Mouse (Mus musculus): ENCODE data around the gene Fryl.

The Fryl gene

DNA sequence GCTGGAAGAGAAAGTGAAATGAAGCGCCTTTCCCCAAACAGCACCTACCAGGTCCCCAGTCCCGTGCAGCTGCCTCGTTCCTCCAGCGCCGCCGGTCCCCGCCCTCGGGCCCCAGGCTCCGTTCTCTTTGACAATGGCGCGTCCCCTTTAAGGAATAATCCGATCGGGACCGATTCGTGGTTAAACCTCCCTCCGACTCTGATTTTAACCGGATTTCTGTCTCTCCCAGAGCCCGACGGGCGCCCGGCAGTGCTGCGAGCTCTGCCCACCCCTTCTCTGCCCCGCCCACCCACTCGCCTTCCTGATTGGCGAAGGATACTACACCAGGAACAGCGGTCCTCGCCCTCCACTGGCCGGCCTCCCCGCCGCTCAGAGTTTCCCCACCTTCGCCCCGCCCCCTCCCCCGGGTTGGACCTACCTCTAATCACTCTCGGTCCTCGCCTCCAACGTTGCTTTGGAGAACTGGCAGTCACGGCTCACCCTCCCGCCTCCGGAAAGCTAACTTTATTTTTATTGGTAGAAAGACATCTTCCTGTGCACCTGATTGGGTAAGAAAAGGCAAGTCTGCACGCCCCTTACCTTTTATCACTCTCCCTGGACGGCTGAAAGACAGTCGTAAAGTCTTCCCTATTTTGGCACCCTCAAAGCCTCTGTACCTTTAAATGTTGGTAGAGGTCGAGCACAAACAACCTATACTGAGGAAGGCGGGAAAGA is at the start of gene Fryl:
TSS of gene Fryl (minus strand) at position 268 of the 714 bp plus-strand sequence.
- in situ Hi-C loops (cut with MboI) = loop anchor here (5.0 kb wide), 1 partner anchor 36 kb away; the partner anchor contains the start of gene Ociad1

DNA sequence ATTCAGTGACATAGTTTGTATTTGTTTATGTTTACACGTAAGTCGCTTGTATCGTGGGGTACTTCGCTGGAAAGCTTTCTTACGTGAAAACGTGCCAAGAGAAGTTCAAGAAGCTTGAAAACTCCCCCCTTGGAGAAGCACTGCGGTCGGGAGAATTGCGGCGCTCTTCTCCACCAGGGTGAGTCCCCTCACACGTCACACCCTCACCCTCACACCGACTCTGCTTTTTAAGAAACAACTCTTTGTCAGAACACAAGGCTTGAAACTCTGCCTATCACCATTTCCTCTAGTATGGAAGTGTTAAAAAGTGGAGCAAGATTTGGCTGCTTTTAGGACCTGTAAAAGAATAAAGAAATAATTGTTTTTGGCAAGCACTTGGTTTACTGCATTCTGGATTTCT is 48.1 kb upstream of the Fryl start:
- in situ Hi-C loops (cut with MboI) = no loop called here

DNA sequence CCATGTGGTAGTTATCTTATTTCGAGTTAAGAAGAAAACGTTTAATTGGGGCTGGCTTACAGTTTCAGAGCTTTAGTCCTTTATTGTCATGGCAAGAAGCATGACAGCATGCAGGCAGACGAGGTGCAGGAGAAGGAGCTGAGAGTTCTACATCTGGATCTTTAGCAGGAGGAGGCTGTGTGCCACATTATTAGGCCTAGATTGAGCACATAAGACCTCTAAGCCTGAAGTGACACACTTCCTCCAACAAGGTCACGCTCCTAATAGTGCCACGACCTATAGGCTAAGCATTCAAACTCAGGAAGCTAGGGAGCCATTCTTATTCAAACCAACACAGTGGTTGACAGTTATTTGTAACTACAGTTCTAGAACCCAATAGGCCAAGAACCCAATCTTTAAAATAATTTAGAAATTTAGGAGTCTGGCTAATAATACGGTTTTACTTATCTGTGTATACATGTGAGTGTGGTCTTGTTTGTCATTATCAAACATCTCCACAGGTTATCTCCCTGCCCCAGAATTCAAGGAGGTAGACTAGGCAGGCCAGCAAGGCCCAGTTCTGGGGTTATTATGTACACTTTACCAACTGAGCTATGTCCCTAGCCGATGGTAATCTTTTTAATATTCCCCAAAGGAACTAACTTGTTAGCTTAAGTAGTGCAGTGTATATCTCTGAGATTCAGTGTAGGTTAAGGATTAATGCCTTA is 45.3 kb upstream of the Fryl start:
- in situ Hi-C loops (cut with MboI) = no loop called here

DNA sequence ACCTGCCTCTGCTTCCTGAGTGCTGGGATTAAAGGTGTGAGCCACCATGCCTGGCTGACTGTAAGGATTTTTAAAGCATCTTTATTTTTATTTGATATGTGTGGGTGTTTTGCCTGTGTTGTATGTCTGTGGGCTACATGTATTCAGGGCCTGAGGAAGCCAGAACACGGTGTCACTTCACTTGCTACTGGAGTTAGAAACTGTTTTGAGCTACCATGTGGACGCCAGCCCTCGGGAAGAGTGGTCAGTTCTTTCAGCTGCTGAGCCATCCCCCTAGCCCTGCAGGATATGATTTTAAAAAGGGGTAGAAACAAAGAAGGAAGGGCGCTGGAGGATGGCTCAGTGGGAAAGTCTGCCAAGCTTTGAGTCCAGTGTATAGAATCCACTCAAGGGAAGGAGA is 39.5 kb upstream of the Fryl start:
- in situ Hi-C loops (cut with MboI) = no loop called here

DNA sequence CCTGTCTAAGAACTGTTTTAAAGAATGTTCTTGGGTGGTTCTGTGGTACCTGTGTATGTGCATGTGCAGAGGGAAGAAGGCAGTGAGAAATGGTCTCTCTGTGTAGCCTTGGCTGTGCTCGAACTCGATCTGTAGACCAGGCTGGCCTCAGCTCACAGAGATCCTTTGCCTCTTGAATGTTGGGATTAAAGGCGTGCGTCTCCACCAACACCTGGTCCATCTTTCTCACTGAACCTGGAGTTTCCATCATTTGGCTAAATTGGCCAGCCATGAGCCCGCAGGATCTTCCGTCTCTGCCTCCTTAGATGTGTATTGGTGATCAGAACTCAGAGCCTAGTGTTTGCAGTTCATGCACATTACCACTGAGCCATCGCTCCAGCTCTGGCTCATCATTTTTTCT is 38.6 kb upstream of the Fryl start:
- in situ Hi-C loops (cut with MboI) = no loop called here

DNA sequence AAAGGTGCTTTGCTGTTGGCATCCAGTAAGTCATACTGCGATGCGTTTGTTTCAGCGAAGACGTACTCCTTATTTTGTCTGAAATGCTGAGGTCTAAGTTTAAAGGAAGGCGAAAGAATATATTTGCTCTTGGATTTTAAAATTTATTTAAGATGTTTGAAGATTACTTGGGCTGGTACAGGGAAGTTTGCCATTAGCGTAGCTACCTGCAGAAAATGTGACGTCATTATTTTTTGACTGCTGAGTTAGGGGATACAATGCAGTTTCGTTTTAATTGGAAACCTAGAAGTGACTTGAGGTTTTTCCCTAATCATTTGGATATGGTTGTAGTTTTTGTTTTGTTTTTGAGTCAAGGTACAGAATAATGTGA is 37.0 kb upstream of the Fryl start:
- in situ Hi-C loops (cut with MboI) = loop anchor here (5.0 kb wide), 1 partner anchor 36 kb away; the partner anchor contains the start of gene Fryl

DNA sequence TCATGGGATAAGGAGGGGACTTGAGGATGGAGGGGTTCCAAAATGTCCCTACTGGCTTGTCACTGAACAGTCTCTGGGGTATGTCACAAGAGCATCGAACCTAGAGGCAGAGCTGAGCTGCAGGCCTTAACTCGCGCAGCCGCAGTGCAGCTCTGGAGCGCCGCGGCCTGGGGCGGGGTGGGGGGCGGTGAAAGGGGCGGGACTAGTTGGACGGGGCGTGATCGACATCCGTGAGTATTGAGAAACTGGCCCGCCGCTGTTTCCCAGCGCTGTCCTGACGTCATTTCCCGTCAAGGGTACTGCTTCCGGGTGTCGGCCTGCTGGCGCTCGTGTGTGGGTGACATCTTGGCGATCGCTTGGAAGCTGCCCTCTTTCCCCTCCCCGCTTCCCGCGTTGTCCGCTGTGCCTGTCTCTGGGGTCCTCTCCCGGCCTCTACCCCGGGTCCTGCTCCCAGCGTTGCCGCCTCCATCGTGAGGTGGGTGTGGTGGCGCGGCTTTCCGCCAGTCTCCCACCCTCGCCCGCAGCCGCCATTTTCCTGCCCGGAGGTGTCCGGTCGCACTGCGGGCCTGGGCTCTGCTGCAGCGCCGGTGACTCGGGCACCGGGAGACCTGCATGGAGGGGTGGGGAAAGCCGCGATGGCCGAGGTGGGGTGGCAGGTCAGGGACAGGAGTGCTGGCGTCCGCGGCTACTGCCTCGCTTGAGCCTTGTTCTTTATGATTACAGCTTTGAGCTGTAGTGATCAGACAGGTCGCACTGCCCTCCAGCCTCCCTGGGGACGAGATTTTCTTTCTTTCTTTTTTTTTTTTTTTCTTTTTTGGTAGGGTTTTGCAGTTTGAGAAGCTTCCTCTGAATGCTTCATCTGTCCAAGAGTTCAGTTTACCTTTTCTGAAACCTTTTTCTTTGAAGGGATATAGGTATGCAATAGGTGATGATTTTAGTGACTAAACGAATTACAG is 36.4 kb upstream of the Fryl start, which contains the start of gene Ociad1:
TSS of gene Ociad1 (plus strand) at position 283 of the 956 bp plus-strand sequence.
- in situ Hi-C loops (cut with MboI) = loop anchor here (5.0 kb wide), 1 partner anchor 35 kb away; the partner anchor contains the start of gene Fryl

DNA sequence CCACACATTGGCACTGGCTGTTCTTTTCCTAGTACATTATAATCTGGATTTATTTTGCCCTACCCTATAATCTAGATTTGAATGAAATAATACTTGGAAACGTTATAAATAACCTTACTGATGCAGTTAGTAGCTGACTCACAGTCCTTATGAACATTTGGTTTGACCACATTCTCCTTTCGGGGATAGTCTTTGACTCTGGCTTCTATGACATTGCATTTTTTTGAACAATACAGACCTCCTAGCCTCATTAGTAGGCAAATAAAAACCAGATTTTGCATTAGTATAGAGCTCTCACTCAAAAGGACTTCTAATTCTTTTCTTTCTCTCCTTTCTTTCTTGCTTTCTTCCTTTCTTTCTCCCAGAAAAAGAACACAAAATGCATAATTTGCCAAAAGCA is 33.5 kb upstream of the Fryl start:
- in situ Hi-C loops (cut with MboI) = loop anchor here (5.0 kb wide), 1 partner anchor 33 kb away; the partner anchor contains the start of gene Fryl

DNA sequence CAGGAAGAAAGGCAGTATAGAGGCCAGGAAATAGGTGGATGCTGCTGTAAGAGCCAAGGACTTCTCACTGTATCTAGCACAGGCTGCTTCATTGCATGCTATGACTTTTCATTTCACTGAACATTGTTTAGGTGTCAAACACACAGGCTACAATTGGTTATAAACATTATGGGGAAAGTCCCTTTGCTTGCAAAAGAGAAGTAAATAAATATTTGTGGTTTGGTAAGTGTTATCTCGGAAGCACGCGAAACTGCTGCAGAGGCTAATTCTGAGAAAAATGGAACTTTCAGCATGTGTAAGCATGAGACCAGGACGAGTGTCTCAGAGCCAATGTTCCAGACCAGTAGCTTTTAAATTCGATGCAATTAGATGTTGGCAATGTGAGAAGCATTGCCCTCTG is 30.2 kb upstream of the Fryl start:
- in situ Hi-C loops (cut with MboI) = no loop called here

DNA sequence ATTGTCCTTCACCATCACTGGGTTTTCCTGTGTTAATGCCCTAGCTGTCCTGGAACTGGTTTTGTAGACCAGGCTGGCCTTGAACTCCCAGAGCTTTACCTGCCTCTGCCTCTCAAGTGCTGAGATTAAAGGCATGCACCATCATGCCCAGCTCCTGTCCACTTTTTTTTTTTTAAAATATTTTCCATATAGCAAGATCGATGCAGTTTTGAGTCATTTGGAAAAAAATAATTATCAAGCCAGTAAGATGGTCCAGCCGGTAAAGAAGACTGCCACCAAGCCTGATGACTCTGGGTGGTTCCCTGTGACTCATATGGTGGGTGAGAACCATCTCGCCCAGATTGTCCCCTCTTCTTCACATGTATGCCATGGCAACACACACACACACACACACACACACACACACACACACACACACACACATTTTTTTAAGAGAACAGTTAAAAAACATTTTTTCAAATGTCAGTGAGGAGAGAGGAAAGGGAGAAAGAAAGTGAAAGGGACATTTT is 29.1 kb upstream of the Fryl start:
- in situ Hi-C loops (cut with MboI) = no loop called here

DNA sequence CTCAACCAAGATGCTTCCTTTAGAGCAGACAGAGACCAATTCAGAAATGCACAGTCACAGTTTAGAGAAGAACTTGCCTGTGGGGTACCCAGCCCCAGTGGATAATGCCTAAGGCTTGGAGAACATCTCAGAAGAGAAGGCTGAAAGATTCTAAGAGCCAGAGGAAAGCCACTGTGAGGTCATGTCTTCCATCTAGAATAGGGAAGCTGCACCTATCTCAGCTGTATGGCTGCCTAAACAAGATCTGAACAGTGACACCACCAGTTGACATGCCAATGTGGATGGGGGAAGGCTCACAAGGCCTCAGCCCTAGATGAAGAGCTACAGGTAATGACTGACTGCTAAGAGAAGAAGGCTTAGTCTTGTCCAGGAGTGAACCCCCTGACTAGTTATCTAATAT is 27.6 kb upstream of the Fryl start:
- in situ Hi-C loops (cut with MboI) = no loop called here

DNA sequence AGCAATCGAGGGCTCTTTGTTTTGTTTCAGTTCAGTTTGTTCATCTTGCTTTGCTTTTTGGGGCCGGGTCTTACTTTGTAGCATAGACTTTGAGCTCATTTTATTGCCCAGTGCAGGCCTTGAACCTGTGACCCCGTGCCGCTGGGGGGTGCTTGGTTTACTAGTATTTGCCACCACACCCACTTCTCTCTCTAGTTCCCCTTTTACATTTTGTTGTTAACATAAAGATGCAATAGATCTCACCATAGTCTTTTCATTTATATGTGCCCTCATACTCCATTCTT is 24.1 kb upstream of the Fryl start:
- in situ Hi-C loops (cut with MboI) = no loop called here

DNA sequence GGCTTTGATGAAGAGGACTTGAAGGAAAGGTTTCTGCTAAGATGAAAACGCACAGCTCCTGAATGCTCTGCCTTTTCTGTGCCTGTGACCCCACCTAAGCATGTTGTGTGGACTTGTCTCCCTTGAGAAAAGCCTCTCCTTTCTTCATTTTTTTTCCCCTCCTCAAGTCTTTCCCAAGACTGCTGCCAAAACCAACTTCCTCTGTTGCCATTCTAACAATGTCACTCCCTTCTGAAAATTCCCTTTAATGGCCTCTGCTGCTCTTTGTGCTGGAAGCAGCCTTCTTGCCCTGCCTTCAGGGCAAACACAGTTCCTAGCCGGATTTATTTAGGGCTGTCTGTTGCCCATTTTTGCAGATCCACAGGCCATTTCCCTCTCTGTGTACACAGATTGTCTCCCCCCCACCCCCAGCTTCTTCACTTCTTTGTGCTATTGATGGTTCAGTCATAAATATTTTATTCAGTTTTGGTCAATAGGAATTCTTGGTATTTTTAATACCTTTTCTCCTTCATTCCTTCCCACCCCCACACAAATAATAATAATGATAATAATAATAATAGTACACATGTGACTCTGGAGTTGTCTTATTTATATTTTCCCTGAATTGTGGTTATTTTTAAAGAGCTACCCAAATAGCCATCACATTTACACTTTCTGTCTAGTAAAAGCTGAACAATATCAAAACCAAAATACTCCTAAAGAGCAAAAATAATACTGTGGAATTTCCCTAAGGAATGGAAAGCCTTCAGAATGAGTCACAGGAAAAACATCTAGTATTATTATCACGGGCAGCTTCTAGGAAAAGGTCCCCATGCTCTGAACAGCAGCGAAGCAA is 23.5 kb upstream of the Fryl start:
- in situ Hi-C loops (cut with MboI) = no loop called here

DNA sequence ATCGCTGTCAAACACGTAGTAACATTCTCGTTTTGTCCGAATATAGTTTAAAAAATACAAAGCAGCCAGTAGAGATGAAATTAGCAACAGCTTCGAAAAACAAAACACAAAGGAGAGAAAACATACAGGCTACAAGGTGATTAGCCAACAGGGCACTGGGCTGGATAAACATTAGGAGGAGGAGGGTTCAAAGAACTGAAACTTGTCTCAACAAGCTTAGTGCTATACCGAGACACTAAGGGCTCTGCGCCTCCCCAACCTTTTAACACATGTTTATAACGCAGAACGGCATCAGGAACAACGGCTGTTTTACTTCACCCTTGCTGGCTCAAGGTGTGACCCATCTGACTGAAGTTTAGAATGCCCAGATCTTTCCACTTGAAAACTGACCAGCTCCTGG is 22.8 kb upstream of the Fryl start:
- in situ Hi-C loops (cut with MboI) = no loop called here

DNA sequence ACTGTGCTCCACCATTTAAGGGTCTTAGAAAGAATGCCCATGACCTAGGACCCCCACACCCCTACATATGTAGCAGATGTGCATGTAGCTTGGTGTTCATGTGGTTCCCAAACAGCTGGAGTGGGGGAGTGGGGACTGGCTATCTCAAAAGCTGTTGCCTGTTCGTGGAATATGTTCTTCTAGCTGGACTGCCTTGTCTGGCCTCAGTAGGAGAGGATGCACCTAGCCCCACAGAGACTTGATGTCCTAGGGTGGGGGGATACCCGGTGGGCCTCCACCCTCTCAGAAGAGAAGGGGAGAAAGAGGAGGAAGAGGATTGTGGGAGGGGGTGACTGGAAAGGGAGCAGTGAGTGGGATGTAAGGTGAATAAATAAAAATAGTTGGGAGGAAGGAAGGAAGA is 18.5 kb upstream of the Fryl start:
- in situ Hi-C loops (cut with MboI) = no loop called here

DNA sequence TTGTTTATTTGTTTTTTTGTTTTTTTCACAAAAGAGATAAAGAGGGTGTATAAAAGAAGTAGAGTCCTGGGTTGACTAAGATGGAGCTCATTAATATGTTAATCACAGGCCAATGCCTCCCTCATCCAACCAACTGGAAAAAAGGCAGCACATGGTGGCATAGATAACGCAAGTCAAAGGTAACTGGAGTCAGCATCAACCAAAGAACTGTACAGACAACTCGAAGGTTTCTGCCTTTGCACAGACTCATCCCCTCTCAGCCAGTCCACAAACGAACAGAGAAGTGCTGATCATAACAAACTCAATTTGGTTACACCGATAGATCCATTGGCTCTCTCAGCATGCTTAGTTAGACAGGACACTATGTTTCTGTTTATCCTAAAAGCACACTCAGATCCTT is 16.8 kb upstream of the Fryl start:
- in situ Hi-C loops (cut with MboI) = no loop called here

DNA sequence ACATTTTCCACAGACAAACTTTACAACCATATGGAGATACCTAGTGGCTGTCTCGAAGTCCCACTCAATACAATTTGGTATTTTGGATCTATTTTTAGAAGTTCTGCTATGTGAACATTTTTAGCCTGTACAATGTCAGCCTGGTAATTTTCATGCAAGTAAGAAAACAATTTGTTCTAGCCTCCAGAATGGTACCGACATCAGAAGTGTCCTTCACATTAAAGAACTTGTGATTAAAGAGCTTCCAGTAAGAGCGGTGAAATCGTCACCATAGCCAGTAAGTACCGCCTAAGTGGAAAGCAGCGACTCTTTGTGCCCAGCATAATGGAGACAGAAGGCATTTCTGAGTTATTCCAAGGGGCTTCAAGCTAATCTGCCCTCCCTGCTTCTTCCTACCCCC is 14.2 kb upstream of the Fryl start:
- in situ Hi-C loops (cut with MboI) = no loop called here

DNA sequence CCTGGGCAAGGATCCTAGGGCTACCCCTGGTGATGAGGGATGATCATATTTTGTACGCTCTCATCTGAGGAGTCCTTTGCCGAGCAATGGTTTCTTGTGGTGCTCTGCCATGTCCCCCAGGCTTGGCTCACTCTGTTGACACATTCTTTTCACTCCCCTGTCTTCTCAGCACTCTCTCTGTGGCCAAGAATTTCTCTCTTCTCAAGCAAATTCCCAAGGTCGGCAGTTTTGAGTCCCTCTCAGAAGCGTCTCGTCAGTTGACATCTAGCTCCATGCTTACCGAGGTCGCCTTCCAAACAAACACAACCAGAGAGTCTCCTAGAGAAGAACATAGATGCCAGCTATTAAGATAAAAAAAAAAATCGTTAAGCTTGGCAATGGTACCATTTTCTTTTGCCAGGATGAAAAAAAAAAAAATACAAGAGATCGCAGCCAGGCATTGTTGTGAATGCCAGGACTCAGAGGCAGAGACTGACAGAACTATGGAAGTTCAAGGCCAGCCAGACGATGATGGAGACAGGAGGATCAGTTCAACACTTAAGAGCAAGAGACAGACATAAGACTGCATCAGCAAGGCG is 12.3 kb upstream of the Fryl start:
- in situ Hi-C loops (cut with MboI) = no loop called here

DNA sequence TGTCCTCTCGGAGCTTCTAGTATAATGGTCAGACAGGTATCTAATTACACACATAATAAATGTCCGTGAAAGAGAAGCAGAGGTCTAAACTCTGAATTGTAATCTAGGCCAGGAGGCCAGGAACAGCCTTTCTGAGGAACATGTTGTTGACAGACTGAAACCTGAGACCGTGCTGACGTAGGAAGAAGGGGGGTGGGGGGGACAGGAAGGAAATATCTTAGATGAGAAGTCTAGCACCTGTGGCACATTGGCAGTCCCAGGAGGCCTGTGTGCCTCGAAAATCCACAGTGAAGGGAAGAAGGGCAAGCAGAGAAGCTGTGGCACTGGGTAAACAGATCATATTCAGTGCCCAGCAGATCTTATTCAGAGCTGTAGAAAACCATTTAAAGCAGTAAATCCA is 9.0 kb upstream of the Fryl start:
- in situ Hi-C loops (cut with MboI) = no loop called here

DNA sequence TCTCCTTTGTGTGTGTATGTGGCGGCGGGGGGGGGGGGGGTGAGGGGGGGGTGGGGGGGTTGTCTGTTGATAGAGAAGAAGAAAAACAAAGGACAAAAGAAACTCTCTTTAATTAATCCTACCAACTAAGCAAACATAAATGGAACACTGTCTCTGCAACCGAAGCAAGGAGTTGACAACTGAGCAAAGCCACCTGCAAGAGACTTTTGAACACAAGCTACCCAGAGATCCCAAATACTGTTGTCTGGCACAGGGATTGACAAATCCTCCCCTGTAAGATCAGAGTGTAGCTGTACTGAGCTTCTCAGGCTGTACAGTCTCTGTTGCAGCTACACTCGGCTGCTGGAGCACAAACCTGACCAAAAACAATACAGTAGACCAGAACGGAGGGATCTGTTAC is 7.7 kb upstream of the Fryl start:
- in situ Hi-C loops (cut with MboI) = no loop called here

DNA sequence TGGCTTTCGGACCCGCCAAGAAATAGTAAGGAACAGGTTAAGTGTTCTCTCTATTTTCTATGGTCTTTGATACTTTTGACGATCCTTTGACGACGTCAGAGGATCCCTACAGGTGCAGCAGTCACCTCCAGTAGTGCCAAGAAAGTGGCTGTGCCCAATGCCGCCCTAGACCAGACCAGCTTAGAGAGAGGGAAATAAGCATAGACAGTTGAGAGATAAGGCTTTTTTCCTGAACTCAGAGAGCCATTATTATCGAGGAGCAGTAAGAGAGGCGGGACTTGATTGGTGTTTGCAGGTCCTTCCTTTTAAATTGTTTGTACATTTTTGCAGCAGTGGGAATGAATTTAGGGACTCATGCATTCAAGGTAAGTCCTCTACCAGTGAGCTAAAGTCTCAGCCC is 1.3 kb upstream of the Fryl start:
- in situ Hi-C loops (cut with MboI) = loop anchor here (5.0 kb wide), 1 partner anchor 35 kb away; the partner anchor contains the start of gene Ociad1
